Mouse (Mus musculus) neural tube, embryonic 11.5 days (tissue): Measurements from ENCODE around the gene Mroh9. TPM values are rescaled to one million over a fixed set of nuclear protein-coding genes. Genes with fewer than 3 reads are reported as not detected.

Experiments
- ATAC-seq: fragments of 200-750 bp; cut with Nextera tagmentation; 2 replicates; pipeline ENCODE4 v1.8.0; 2017; ENCODE audit warnings: moderate number of reproducible peaks, mild to moderate bottlenecking, moderate TSS enrichment, moderate library complexity; ENCODE audit not compliant: insufficient read depth, low FRiP score, low TSS enrichment
- DNase-seq: peaks from one replicate; pipeline ENCODE4 v3.0.0-alpha.2; 2015; ENCODE audit warnings: low spot score
- H3K27ac ChIP-seq: fragments of 300-500 bp; sonication (generic); 2 replicates; pipeline ENCODE4 v1.5.1; 2014; ENCODE audit warnings: low read depth, mild to moderate bottlenecking, low read length
- H3K27me3 ChIP-seq: fragments of 300-500 bp; sonication (generic); 2 replicates; pipeline ENCODE4 v1.6.1; 2014; ENCODE audit warnings: mild to moderate bottlenecking, low read length, mixed read lengths; ENCODE audit not compliant: control insufficient read depth, insufficient read depth
- H3K36me3 ChIP-seq: fragments of 300-500 bp; sonication (generic); 2 replicates; pipeline ENCODE4 v1.6.1; 2014; ENCODE audit warnings: mild to moderate bottlenecking, low read length, moderate library complexity, mixed read lengths; ENCODE audit not compliant: control insufficient read depth, insufficient read depth
- H3K4me1 ChIP-seq: fragments of 300-500 bp; sonication (generic); 2 replicates; pipeline ENCODE4 v1.6.1; 2014; ENCODE audit warnings: low read length, mixed read lengths; ENCODE audit not compliant: control insufficient read depth, insufficient read depth
- H3K4me2 ChIP-seq: fragments of 300-500 bp; sonication (generic); 2 replicates; pipeline ENCODE4 v1.6.1; 2014; ENCODE audit warnings: low read depth, mild to moderate bottlenecking, moderate library complexity
- H3K4me3 ChIP-seq: fragments of 300-500 bp; sonication (generic); 2 replicates; pipeline ENCODE4 v1.5.1; 2014; ENCODE audit warnings: low read depth, low read length
- H3K9ac ChIP-seq: fragments of 300-500 bp; sonication (generic); 2 replicates; pipeline ENCODE4 v1.6.1; 2014; ENCODE audit warnings: mild to moderate bottlenecking, low read length
- H3K9me3 ChIP-seq: fragments of 300-500 bp; sonication (generic); 2 replicates; pipeline ENCODE4 v1.6.1; 2016; ENCODE audit warnings: low read length; ENCODE audit not compliant: control insufficient read depth
- WGBS: fragments of 180-500 bp; shearing (Covaris S2); extraction: QIAGEN DNeasy Blood & Tissue Kit; methylation state at CpG from one replicate; pipeline ENCODE4 v1.1.7; 2014; 5-methylcytosine and 5-hydroxymethylcytosine counted together
- polyA plus RNA-seq: library from polyadenylated mRNA; unstranded; fragments of >200 nt; fragmentation: Nextera tagmentation; extraction: Ambion mirVana; gene quantifications from 2 replicates; pipeline ENCODE4 v1.2.1, GENCODE M21; 2014

The Mroh9 gene
- polyA plus RNA-seq, 1 experiment from 2014 or later: not detected

- H3K4me3 ChIP-seq: no peak overlapping the region
- ATAC-seq (no peak), DNase-seq (no peak)
- WGBS: 94% methylated on average over 3 of the region's 3 CpGs
- H3K9me3 ChIP-seq: no peaks in the 10 kb centered on the region
- H3K9ac ChIP-seq: no peak overlapping the region
- H3K27ac ChIP-seq: no peak overlapping the region
- H3K4me2 ChIP-seq: no peak overlapping the region
- no peaks in the 10 kb centered on the region for H3K27me3 ChIP-seq
- no peaks in the 10 kb centered on the region for H3K36me3 ChIP-seq
- no peaks in the 10 kb centered on the region for H3K4me1 ChIP-seq
These were observed 97.9 kb downstream of the Mroh9 start for GRCm38 (mm10) chr1:162987546-162987945.

DNA sequence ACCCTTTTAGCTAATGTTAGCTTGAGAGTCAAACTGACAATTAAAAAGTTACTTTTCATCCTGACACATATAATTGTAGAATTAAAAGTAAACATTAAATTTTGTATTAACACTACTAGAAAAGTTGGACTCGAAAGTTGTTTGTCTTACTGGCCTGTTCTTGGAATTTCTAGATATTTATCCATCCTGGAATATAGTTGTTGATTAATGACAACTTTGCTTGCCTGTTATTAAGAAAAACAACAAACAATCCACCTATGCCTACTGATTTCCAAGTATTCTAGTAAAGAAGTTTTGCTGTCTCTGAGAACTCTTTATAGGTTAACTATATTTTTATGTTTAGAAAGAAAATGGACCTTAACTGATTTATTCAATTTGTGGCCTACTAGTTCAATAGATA is 98.7 kb downstream of the Mroh9 start:
- Histone ChIP-seq H3K36me3 (no peaks in the 10 kb centered on the region), H3K9ac (no peak overlapping the region), H3K4me1 (no peaks in the 10 kb centered on the region), H3K27me3 (no peaks in the 10 kb centered on the region), H3K9me3 (no peaks in the 10 kb centered on the region), H3K4me3 (no peak overlapping the region), H3K4me2 (no peak overlapping the region), H3K27ac (no peak overlapping the region)
- WGBS: 87% methylated on average over 1 of the region's 1 CpGs
- ATAC-seq (no peak), DNase-seq (no peak)

DNA sequence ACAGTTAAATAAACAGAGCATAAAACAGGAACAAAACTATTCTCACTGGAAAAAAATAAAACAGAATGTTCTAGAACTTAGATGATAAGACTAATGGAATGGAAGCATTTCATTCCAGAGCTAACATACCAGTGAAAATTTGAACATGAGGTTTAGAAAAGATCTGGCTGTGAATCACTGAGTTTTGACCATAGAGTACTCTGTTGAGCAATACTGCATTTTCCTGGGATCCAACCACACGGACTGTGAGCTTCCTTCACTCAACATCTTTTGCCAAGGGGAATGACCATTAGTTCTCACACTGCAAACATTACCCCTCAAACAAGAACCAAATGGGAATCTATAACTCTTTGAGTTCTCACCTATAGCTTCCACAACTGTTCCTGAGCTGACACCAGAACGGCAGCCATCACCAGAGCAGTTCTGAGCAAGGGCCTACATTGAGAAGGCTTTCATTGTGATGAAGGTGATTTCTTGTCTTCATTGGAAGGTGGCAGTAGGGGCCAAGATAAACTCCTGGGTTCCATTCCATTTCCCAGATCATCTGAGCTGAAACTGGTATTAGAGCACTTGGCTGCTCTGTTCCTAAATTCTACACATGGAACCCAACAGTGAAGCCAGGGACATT is 99.2 kb downstream of the Mroh9 start:
- Histone ChIP-seq H3K36me3 (no peaks in the 10 kb centered on the region), H3K4me2 (no peak overlapping the region), H3K4me3 (no peak overlapping the region), H3K27me3 (no peaks in the 10 kb centered on the region), H3K9me3 (no peaks in the 10 kb centered on the region), H3K27ac (no peak overlapping the region), H3K9ac (no peak overlapping the region), H3K4me1 (no peaks in the 10 kb centered on the region)
- ATAC-seq (no peak), DNase-seq (no peak)
- WGBS: 85% methylated on average over 2 of the region's 2 CpGs

GRCm38 (mm10) chr1:162984428-162984827 is 101.0 kb downstream of the Mroh9 start, which contains the start of gene Fmo3:
TSS of gene Fmo3 (minus strand) at chr1:162984528.
- no peak within 1 kb of the TSS for H3K9ac ChIP-seq
- no peak within 1 kb of the TSS for H3K4me2 ChIP-seq
- no peaks in the 10 kb centered on the region for H3K36me3 ChIP-seq
- H3K4me3 ChIP-seq: no peak within 1 kb of the TSS
- ATAC-seq (no peak), DNase-seq (no peak)
- H3K27me3 ChIP-seq: no peaks in the 10 kb centered on the region
- no peaks in the 10 kb centered on the region for H3K4me1 ChIP-seq
- no peak within 1 kb of the TSS for H3K27ac ChIP-seq
- WGBS: 79% methylated on average over 1 of the region's 1 CpGs
- no peaks in the 10 kb centered on the region for H3K9me3 ChIP-seq

Other genes starting within 250 kb of the Mroh9 start
- 5.0 and 5.2 TPM in 2 replicates for gene Fmo1, start 219.1 kb downstream of the Mroh9 start, polyA plus RNA-seq
- gene Fmo2, start 186.9 kb downstream of the Mroh9 start, polyA plus RNA-seq: 0.19 TPM in 1 of 2 replicates, not detected in the other
- gene Fmo6, start 148.2 kb downstream of the Mroh9 start, polyA plus RNA-seq: not detected in 2 replicates
- gene Fmo3, start 101.1 kb downstream of the Mroh9 start, polyA plus RNA-seq: not detected in 2 replicates
- gene Prrx1, start 228.0 kb upstream of the Mroh9 start, polyA plus RNA-seq: 30.7 and 39.1 TPM in 2 replicates